Mouse (Mus musculus): Measurements from ENCODE around the gene E2f6.

DNA sequence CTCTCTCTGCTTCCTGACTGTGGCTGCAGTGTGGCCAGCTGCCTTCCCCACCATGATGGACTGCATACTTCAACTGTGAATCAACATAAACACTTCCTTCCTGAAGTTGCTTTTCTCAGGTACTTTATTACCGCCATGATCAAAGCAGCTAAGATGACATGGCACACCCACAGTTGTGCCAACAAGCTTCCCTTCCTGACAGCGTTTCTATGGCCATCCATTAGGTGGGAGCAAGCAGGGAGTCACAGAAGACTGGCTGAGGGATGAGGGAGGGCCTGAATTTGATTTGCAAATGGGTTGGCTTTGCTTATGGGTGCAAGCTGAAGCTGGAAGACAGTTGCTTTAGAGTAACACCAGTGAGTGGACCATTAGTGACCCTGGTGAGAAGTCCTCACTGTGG lies 39.1 kb downstream of the E2f6 start:
- no peak for TF ChIP-seq CTCF (IDR thresholded peaks at IDR 0.05; ENCODE audit: extremely low read depth, insufficient read depth, insufficient read length, insufficient replicate concordance)
- no peak for TF ChIP-seq POLR2A (IDR thresholded peaks at IDR 0.05; ENCODE audit: low read depth, low read length)
